Mouse (Mus musculus) erythroblast, embryonic 14.5 days (primary cell): ENCODE results near the gene Upf3a.

Experiments
- GATA1 ChIP-seq: IDR thresholded peaks from 2 replicates; pipeline ENCODE4 v1.6.1; 2012; ENCODE audit warnings: low read length, inconsistent platforms, mixed read lengths
- TAL1 ChIP-seq: IDR thresholded peaks from 3 replicates; pipeline ENCODE4 v1.6.1; 2012; ENCODE audit warnings: low read length, inconsistent platforms, mixed read lengths

- TF ChIP-seq GATA1 (no peak), TAL1 (no peak)
These were observed 4.2 kb downstream of the Upf3a start for GRCm38 (mm10) chr8:13789606-13790005.
